Mouse (Mus musculus) MEL (cell line): ENCODE results near the gene Erc1.

Experiments
- BHLHE40 ChIP-seq: IDR thresholded peaks from 2 replicates; pipeline ENCODE4 v1.6.1; 2012; ENCODE audit warnings: low read depth, mild to moderate bottlenecking, inconsistent platforms, low read length, improper control_type of control experiment, borderline replicate concordance
- CHD1 ChIP-seq: IDR thresholded peaks from 2 replicates; pipeline ENCODE4 v1.6.1; 2012; ENCODE audit warnings: low read depth, mild to moderate bottlenecking, inconsistent platforms, low read length, improper control_type of control experiment
- CTCF ChIP-seq, 3 experiments: IDR thresholded peaks in 2 of 3; conservative IDR thresholded peaks in 1 of 3; 2 replicates each; pipeline ENCODE4 v1.5.1; 2011 to 2012; ENCODE audit warnings: low read length in 3 of 3, low read depth in 2 of 3, mild to moderate bottlenecking in 2 of 3, improper control_type of control experiment in 1 of 3, inconsistent platforms in 1 of 3, mixed read lengths in 1 of 3, moderate library complexity in 1 of 3; ENCODE audit not compliant: control insufficient read depth in 1 of 3, insufficient read depth in 1 of 3, poor library complexity in 1 of 3, severe bottlenecking in 1 of 3
- ELF1 ChIP-seq: IDR thresholded peaks from 2 replicates; pipeline ENCODE4 v1.6.1; 2014; ENCODE audit warnings: low read depth, mild to moderate bottlenecking, inconsistent platforms, low read length, improper control_type of control experiment, moderate library complexity
- EP300 ChIP-seq, 2 experiments: IDR thresholded peaks; 2 replicates each; pipeline ENCODE4 v1.6.1; 2011; ENCODE audit warnings: improper control_type of control experiment in 2 of 2, low read length in 2 of 2, low read depth in 1 of 2, mild to moderate bottlenecking in 1 of 2
- KAT2A ChIP-seq: conservative IDR thresholded peaks from 2 replicates; pipeline ENCODE4 v1.6.1; 2012; ENCODE audit warnings: low read depth, low read length, improper control_type of control experiment, inconsistent platforms
- MAZ ChIP-seq: IDR thresholded peaks from 2 replicates; pipeline ENCODE4 v1.6.1; 2012; ENCODE audit warnings: low read depth, mild to moderate bottlenecking, inconsistent platforms, low read length, improper control_type of control experiment
- MXI1 ChIP-seq: IDR thresholded peaks from 2 replicates; pipeline ENCODE4 v1.6.1; 2011; ENCODE audit warnings: mild to moderate bottlenecking, low read depth, low read length, improper control_type of control experiment
- POLR2A ChIP-seq, 2 experiments: IDR thresholded peaks; 2 replicates each; pipeline ENCODE4 v1.6.1; 2011 to 2012; ENCODE audit warnings: low read length in 2 of 2, mild to moderate bottlenecking in 2 of 2, control low read depth in 1 of 2, improper control_type of control experiment in 1 of 2, low read depth in 1 of 2, moderate library complexity in 1 of 2; ENCODE audit not compliant: control insufficient read depth in 1 of 2, insufficient read depth in 1 of 2, poor library complexity in 1 of 2
- RAD21 ChIP-seq: IDR thresholded peaks from 2 replicates; pipeline ENCODE4 v1.6.1; 2011; ENCODE audit warnings: mild to moderate bottlenecking, low read depth, low read length, improper control_type of control experiment
- SIN3A ChIP-seq: IDR thresholded peaks from 2 replicates; pipeline ENCODE4 v1.6.1; 2012; ENCODE audit warnings: low read length, improper control_type of control experiment, inconsistent platforms
- TAL1 ChIP-seq: IDR thresholded peaks from 2 replicates; pipeline ENCODE4 v1.6.1; 2012; ENCODE audit warnings: mild to moderate bottlenecking, inconsistent platforms, low read length, moderate library complexity, mixed read lengths
- USF1 ChIP-seq: IDR thresholded peaks from 2 replicates; pipeline ENCODE4 v1.6.1; 2014; ENCODE audit warnings: low read depth, mild to moderate bottlenecking, inconsistent platforms, low read length, improper control_type of control experiment, moderate library complexity

DNA sequence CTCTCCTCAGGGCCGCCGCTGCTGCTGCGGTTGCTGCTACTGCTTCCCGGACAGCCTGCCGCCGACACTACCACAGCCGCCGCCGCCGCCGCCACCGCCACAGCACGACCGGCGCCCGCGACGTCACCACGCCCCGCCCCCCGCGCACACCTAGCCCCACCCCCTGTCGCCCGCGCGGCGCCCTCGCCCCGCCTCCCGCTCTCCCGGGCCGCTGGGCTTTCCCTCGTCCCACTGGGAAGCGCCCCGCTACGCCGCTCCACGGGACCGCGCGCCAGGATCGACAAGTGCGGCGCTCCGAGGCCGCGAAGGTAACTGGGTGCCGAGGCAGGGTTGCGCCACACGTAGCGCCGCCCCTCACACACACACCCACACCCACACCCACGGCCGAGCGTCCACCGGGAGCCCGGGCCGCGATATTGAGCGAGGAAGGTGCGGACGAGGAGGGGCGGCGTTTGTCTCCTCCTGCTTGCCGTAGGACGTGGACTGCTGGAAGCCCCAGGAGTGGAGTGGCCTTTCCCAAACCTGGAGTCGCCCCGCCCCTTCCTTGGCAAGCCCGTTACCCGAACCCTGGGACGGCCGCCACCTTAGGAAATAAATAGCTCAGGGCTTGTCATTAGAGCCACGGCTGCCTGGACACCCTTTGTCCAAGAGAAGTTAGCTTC is at the start of gene Erc1:
- no peak for TF ChIP-seq CTCF (IDR thresholded peaks at IDR 0.05 in 2 of 3, conservative IDR thresholded peaks at IDR 0.05 in 1 of 3; ENCODE audit: control insufficient read depth in 1 of 3, insufficient read depth in 1 of 3, low read depth in 2 of 3, low read length in 3 of 3, poor library complexity in 1 of 3, severe bottlenecking in 1 of 3)
- TF ChIP-seq MXI1 = no peak
- no peak for TF ChIP-seq CHD1
- no peak for TF ChIP-seq USF1
- no peak for TF ChIP-seq EP300 (IDR thresholded peaks at IDR 0.05; ENCODE audit: low read depth in 1 of 2, low read length in 2 of 2)
- no peak for TF ChIP-seq BHLHE40
- peak; percentile 66 to 75; a peak in 3 of 4 replicates for TF ChIP-seq POLR2A (IDR thresholded peaks at IDR 0.05; ENCODE audit: control insufficient read depth in 1 of 2, insufficient read depth in 1 of 2, low read depth in 1 of 2, low read length in 2 of 2, poor library complexity in 1 of 2)
- TF ChIP-seq KAT2A = no peak
- TF ChIP-seq ELF1 = no peak
- TF ChIP-seq MAZ = no peak
- no peak for TF ChIP-seq TAL1
- TF ChIP-seq SIN3A = peak; percentile 46; the same call in 1 of the 2 replicates
- no peak for TF ChIP-seq RAD21
